Mouse (Mus musculus) limb, embryonic 13.5 days (tissue): Measurements from ENCODE around the gene Scamp2. TPM values are rescaled to one million over a fixed set of nuclear protein-coding genes. Genes with fewer than 3 reads are reported as not detected.

Source experiments
- ATAC-seq: fragments of 200-750 bp; cut with Nextera tagmentation; 2 replicates; pipeline ENCODE4 v1.8.0; 2017; ENCODE audit warnings: low read depth, moderate number of reproducible peaks, moderate TSS enrichment; ENCODE audit not compliant: low FRiP score
- H3K27ac ChIP-seq: fragments of 300-500 bp; sonication (generic); 2 replicates; pipeline ENCODE4 v1.5.1; 2015; ENCODE audit warnings: inconsistent platforms, mild to moderate bottlenecking, moderate library complexity
- H3K27me3 ChIP-seq: fragments of 300-500 bp; sonication (generic); 2 replicates; pipeline ENCODE4 v1.6.1; 2015; ENCODE audit warnings: mild to moderate bottlenecking, inconsistent platforms
- H3K36me3 ChIP-seq: fragments of 300-500 bp; sonication (generic); 2 replicates; pipeline ENCODE4 v1.6.1; 2015; ENCODE audit warnings: inconsistent platforms, mild to moderate bottlenecking, moderate library complexity
- H3K4me1 ChIP-seq: fragments of 300-500 bp; sonication (generic); 2 replicates; pipeline ENCODE4 v1.6.1; 2015; ENCODE audit warnings: inconsistent platforms
- H3K4me2 ChIP-seq: fragments of 300-500 bp; sonication (generic); replicated peaks from 2 replicates; pipeline ENCODE4 v1.6.1; 2015; ENCODE audit warnings: inconsistent platforms, mild to moderate bottlenecking, moderate library complexity
- H3K4me3 ChIP-seq: fragments of 300-500 bp; sonication (generic); 2 replicates; pipeline ENCODE4 v1.5.1; 2015; ENCODE audit warnings: moderate library complexity, mild to moderate bottlenecking, inconsistent platforms
- H3K9ac ChIP-seq: fragments of 300-500 bp; sonication (generic); 2 replicates; pipeline ENCODE4 v1.6.1; 2015; ENCODE audit warnings: mild to moderate bottlenecking, inconsistent platforms
- H3K9me3 ChIP-seq: fragments of 300-500 bp; sonication (generic); 2 replicates; pipeline ENCODE4 v1.6.1; 2016; ENCODE audit warnings: inconsistent platforms
- WGBS: fragments of 180-500 bp; shearing (Covaris S2); methylation state at CpG from one replicate; pipeline ENCODE4 v1.1.7; 2015; 5-methylcytosine and 5-hydroxymethylcytosine counted together
- polyA plus RNA-seq: library from polyadenylated mRNA; unstranded; fragments of >200 nt; fragmentation: Nextera tagmentation; extraction: Ambion mirVana; gene quantifications from 2 replicates; pipeline ENCODE4 v1.2.1, GENCODE M21; 2015

The Scamp2 gene
- polyA plus RNA-seq, 1 experiment from 2014 or later, result 69.1 TPM

DNA sequence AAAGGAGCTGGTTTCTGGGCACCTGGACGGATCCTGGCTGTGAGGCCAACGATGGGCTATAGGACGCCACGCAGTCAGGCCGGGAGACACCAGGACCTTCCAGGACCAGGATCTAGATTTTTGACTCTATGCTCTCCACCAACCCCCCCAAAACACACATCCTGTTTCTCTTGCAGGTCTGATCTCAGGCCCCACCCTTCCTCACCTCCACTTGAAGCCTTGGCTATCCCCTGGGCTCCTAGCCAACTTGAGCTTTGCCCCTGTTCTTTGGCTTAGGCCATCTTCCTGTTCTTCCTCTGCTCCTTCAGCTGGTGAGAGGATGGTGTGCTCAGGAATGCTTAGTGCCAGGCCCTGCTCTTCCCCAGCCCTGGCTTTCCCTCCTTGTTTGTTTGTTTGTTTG is 59.9 kb downstream of the Scamp2 start, which contains the start of gene Lman1l:
TSS of gene Lman1l (minus strand) at position 101 of the 400 bp plus-strand sequence.
- no peaks in the 10 kb centered on the region for H3K27me3 ChIP-seq
- peaks cover 18% of the 10 kb centered on the region for H3K36me3 ChIP-seq
- 88% methylated on average over 5 of the region's 5 CpGs for WGBS
- H3K4me2 ChIP-seq, result no peak within 1 kb of the TSS
- ATAC-seq, result no peak
- no peaks in the 10 kb centered on the region for H3K4me1 ChIP-seq
- no peak within 1 kb of the TSS for H3K4me3 ChIP-seq
- H3K9me3 ChIP-seq, result no peaks in the 10 kb centered on the region
- H3K9ac ChIP-seq, result no peak within 1 kb of the TSS
- no peak within 1 kb of the TSS for H3K27ac ChIP-seq

DNA sequence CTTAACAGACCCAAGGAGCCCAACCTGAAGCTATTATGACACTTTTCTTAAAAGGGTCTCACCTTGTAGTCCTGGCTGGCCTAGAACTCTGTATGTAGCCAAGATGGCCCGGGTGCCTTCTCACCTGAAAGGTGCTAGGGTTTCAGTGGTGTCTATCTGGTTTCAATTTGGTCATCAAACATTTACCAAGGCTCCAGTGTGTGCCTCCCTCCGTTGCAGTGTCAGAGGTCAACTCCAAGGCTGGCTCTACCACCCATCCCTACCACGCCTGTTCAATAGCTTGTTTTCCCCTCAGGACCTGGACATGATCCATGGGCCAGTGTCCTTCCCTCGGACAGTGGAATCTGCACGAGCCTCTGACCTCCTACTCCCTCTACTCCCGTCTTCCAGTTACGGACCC is 63.6 kb downstream of the Scamp2 start:
- Histone ChIP-seq H3K36me3 (peaks cover 53% of the 10 kb centered on the region), H3K9ac (no peak overlapping the region), H3K9me3 (no peaks in the 10 kb centered on the region), H3K27me3 (no peaks in the 10 kb centered on the region), H3K27ac (no peak overlapping the region), H3K4me1 (no peaks in the 10 kb centered on the region), H3K4me3 (no peak overlapping the region), H3K4me2 (no peak overlapping the region)
- ATAC-seq, result no peak
- WGBS, result 82% methylated on average over 7 of the region's 7 CpGs

DNA sequence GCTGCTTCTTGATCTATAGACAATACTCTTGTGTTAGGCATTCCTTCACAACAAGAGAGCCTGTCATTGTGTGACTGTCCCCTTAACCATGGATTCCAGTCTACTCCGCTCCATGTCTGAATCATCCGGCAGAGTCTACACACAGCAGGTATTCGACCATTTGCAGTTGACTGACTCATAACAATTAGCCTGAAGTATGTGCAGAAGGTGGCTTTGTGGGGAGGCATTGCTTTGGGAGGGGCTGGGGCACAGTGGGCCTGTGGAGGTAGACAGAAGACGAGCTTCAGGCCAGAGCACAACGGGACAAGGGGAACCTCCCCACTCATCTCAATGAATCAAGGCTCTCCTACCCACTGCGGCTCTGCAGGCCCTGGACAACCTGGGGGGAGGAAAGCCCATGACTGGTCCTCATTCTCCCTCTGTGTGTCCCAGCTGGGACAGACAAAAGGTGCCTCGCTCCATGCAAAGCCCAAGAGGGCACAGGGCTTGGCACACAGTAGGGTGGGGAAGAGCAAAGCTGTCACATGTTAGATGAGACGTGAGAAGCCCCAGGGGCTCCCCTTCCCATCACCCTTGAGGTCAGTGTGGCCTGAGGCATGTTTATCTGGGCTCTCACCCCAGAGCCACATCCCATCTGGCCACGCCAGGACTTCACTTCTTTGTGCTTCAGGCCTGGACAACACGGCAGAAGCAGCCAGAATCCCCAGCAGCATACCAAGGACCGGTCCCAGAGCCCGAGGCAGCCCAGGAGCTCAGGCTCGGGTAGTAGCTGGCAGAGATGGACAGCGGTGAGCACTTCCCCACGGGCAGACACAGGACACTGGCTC is 65.1 kb downstream of the Scamp2 start:
- Histone ChIP-seq H3K9ac (no peak overlapping the region), H3K4me2 (no peak overlapping the region), H3K4me3 (no peak overlapping the region), H3K4me1 (no peaks in the 10 kb centered on the region), H3K36me3 (peaks cover 69% of the 10 kb centered on the region), H3K27ac (no peak overlapping the region), H3K9me3 (no peaks in the 10 kb centered on the region), H3K27me3 (no peaks in the 10 kb centered on the region)
- 88% methylated on average over 15 of the region's 15 CpGs for WGBS
- ATAC-seq, result no peak

DNA sequence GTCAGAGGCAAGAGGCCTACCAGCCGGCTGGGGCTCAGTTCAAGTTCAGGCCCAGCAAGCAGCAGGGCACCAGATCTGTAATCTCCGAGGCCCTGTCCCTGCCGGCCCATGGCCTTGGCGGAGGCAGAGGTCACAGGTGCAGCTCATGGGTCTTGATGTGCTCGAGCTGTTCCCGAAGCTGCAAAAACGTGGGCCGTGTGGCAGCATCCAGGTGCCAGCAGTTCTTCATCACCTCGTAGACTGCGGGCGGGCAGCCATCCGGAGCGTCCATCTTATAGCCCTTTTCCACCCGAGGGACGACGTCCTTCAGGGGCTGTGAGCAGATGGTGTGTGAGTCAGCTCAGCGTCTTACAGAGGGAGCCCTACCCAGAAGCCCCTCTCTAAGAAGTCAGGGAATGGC is 66.4 kb downstream of the Scamp2 start:
- Histone ChIP-seq H3K9ac (no peak overlapping the region), H3K36me3 (peaks cover 81% of the 10 kb centered on the region), H3K27me3 (no peaks in the 10 kb centered on the region), H3K27ac (no peak overlapping the region), H3K4me1 (no peaks in the 10 kb centered on the region), H3K9me3 (no peaks in the 10 kb centered on the region), H3K4me3 (no peak overlapping the region), H3K4me2 (no peak overlapping the region)
- 92% methylated on average over 17 of the region's 17 CpGs for WGBS
- ATAC-seq, result no peak

DNA sequence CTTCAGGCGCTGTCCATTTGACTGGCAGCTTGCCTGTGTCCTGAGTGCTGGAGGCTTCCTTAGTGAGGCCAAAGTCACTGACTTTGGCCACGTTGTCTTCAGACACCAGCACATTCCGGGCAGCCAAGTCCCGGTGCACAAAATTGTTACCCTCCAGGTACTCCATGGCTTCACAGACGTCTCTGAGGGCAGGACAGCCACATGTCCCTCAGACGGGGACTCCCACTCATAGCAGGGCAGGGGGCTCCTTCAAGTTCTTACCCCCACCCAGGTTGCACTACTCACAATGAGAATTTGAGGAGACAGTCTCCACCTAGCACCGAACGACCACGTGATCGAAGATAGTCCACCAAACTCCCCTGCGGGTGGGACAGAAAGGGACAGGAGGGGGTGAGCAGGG is 67.1 kb downstream of the Scamp2 start:
- no peaks in the 10 kb centered on the region for H3K27me3 ChIP-seq
- H3K9me3 ChIP-seq, result no peaks in the 10 kb centered on the region
- no peak overlapping the region for H3K4me3 ChIP-seq
- H3K9ac ChIP-seq, result no peak overlapping the region
- ATAC-seq, result no peak
- no peak overlapping the region for H3K27ac ChIP-seq
- no peaks in the 10 kb centered on the region for H3K4me1 ChIP-seq
- WGBS, result 91% methylated on average over 11 of the region's 11 CpGs
- peaks cover 84% of the 10 kb centered on the region for H3K36me3 ChIP-seq
- no peak overlapping the region for H3K4me2 ChIP-seq

DNA sequence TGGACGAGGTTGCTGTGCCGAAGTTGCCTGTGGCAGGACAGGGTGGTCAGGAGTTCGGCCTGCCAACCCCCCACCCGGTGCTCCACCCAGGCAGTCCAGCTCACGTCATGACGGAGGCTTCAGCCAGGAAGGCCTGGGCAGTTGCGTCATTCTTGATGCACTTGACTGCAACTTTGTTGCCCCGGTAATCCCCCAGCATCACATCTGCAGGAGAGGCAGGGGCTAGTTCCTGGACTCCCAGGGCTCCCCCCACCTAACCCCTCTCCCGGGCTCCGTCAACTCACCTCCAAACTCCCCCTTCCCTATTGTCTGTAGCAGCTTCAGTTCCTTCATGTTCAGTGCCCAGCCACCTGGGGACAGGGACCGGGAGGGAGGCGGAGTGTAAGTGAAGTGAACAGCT is 68.0 kb downstream of the Scamp2 start:
- Histone ChIP-seq H3K4me1 (peaks cover 5% of the 10 kb centered on the region; the same call in 1 of the 2 replicates), H3K9ac (no peak overlapping the region), H3K27ac (no peak overlapping the region), H3K27me3 (no peaks in the 10 kb centered on the region), H3K36me3 (peaks cover 86% of the 10 kb centered on the region), H3K4me3 (no peak overlapping the region), H3K9me3 (no peaks in the 10 kb centered on the region), H3K4me2 (no peak overlapping the region)
- WGBS, result 93% methylated on average over 12 of the region's 12 CpGs
- ATAC-seq, result no peak

DNA sequence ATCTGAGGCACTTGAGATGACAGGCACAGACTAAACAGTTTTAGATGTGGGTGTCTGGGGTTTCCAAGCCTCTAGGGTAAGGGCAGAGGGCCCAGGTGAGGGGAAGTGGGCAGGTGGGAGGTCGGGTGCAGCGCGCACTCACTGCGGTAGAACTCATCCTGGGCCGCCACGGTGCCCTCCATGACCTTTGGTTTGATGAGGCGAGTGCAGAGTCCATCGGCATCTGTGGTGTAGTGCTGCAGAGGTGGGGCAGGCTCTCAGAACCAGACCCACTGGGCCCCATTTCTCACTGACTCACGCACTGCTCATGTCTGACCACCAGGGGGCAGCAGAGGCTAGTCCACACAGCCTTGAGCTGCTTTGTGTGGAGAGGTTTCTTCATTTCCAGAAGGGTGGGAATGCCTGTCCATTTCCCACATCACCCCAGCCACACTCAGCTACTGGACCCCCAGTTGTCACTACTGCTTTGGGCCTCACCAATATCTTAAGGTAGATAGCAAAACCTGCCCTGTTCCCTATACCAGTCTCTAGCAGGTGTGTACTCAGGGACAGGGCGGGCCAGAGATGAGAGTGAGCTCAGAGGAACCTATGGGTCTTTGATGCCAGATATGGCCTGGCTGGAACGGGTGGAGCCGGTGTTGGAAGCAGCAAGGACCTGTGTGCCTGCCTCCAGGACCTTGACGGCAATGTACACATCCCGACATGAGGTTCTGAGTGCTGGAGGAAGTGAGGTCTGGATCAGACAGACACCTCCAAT is 68.6 kb downstream of the Scamp2 start:
- no peak overlapping the region for H3K9ac ChIP-seq
- no peak overlapping the region for H3K27ac ChIP-seq
- peak; percentile 55 for ATAC-seq
- H3K4me3 ChIP-seq, result no peak overlapping the region
- H3K27me3 ChIP-seq, result no peaks in the 10 kb centered on the region
- WGBS, result 65% methylated on average over 14 of the region's 14 CpGs
- peaks cover 88% of the 10 kb centered on the region for H3K36me3 ChIP-seq
- no peaks in the 10 kb centered on the region for H3K9me3 ChIP-seq
- peaks cover 11% of the 10 kb centered on the region; the same call in 1 of the 2 replicates for H3K4me1 ChIP-seq
- H3K4me2 ChIP-seq, result no peak overlapping the region

DNA sequence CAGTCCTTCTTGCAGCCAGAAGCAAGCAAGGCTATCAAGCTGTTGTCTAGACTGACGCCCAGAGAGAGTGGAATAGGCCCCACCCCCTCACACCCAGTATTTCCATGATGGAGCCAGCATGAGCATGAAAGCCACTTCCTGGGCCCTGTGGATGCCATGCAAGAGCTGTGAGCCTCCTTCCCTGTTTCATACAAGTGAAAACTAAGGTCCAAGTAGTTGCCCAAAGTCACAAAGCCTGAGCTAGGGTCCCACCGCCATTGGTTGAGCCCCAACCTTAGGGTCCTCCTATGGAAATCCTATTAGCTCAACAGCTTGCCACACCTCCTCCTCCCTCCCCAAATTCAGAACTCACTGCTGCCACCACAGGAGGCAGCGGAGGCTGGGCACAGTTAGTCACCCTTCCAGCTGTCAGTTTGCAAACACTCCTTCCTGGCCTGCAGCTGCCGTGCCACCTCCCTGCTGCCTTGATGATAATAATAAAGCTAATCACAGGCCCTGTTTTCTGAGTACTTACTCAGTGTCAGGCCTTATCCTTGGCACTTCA is 72.8 kb downstream of the Scamp2 start:
- 50% methylated on average over 4 of the region's 4 CpGs for WGBS
- Histone ChIP-seq H3K9me3 (no peaks in the 10 kb centered on the region), H3K27ac (no peak overlapping the region), H3K36me3 (peaks cover 48% of the 10 kb centered on the region), H3K4me3 (no peak overlapping the region), H3K4me1 (peaks cover 38% of the 10 kb centered on the region), H3K9ac (0 out of 2 replicates have a peak overlapping the region, but pooled peaks have one; percentile 1), H3K27me3 (no peaks in the 10 kb centered on the region), H3K4me2 (no peak overlapping the region)
- no peak for ATAC-seq

DNA sequence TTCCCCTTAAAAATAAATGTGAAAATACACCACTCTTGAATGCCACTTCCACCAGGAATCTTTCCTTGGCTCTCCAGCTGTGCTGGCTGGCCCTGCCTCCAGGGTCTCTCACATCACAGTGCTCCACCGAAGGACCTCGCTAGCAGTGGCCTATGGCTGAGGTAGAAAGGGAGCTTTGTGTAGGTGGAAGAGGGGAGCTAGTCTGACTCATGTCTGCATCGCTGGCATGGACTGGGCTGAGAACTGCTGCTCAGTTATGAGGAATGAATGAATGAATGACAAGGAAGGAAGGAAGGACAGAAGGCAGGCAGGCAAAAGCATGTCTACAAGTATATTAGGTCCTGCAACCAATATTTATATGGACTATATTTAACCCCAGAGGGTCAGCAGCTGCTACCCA is 76.5 kb downstream of the Scamp2 start:
- H3K27ac ChIP-seq, result peak overlapping the region; percentile 84; the same call in 1 of the 2 replicates
- H3K4me1 ChIP-seq, result peaks cover 75% of the 10 kb centered on the region
- H3K4me2 ChIP-seq, result peak overlapping the region; percentile 56
- ATAC-seq, result peak; percentile 52
- no peak overlapping the region for H3K9ac ChIP-seq
- H3K9me3 ChIP-seq, result no peaks in the 10 kb centered on the region
- H3K36me3 ChIP-seq, result peaks cover 26% of the 10 kb centered on the region
- H3K27me3 ChIP-seq, result no peaks in the 10 kb centered on the region
- 72% methylated on average over 3 of the region's 3 CpGs for WGBS
- H3K4me3 ChIP-seq, result no peak overlapping the region; the same call in 1 of the 2 replicates

DNA sequence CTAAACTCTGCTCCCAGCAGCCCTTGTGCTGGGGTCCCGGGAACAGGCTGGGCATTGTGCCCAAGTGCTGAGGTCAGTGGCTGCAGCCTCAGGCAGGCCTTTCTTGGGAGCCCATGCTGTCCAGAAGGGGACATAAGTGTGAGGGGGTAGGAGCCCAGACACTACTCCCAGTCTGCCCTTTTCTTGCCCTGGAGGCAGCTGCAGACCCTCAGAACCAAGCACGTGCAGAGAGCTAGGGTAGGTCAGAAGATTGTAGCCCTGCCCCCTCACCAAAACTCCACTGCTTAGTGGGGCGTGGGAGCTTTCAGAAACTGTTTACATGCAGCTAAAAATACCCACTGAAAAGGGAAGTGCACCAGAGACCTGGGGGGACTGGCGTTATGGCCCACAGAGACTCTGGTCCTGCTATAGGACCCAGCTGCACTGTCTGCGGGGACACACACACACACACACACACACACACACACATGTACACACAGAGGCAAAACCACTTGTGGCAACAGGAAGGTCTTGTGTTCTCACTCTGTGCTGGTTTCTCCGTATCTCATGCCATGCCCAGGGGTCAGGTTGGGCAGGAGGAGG is 77.1 kb downstream of the Scamp2 start:
- WGBS, result 38% methylated on average over 6 of the region's 6 CpGs
- Histone ChIP-seq H3K36me3 (peaks cover 26% of the 10 kb centered on the region), H3K4me2 (peak overlapping the region; percentile 56), H3K9ac (peak overlapping the region; percentile 65), H3K27ac (peak overlapping the region; percentile 84), H3K9me3 (no peaks in the 10 kb centered on the region), H3K27me3 (no peaks in the 10 kb centered on the region), H3K4me1 (peaks cover 81% of the 10 kb centered on the region), H3K4me3 (no peak overlapping the region; the same call in 1 of the 2 replicates)
- peak; percentile 55 for ATAC-seq
